1 mouse cellular context compared by ENCODE assay signal in the genomic region with DNA sequence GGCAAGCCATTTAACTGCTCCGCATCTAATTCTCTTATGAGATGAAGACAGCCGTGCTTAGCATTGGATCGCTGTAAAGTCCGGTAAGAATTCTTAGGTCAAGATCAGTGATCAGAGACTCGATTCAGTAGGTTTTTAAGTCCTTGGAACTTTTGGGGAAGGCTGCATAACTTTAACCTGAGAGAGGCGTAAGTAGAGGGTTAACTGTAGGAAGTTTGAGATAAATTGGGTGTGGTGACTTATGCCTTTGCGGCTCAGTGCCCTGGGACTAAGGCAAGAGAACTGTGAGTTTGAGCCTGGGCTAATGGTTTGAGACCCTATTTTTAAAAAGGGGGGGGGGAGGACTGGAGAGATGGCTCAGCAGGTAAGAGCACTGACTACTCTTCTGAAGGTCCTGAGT.
A peak's percentile ranks its signal among the peaks of the same experiment; 100 is the strongest.
TF ChIP-seq lines count a peak whose summit lies in the region.

No protein-coding gene starts in this region.

TF ChIP-seq in MEL, 35 proteins besides CTCF, POLR2A, EP300 and RAD21 (continued from another document):
- TF ChIP-seq ZMIZ1 (IDR thresholded peaks at IDR 0.05; ENCODE audit: low read depth, low read length), result no peak
- TF ChIP-seq SIN3A (IDR thresholded peaks at IDR 0.05; ENCODE audit: low read length), result peak; percentile 52
- TF ChIP-seq GATA1 (IDR thresholded peaks at IDR 0.05; ENCODE audit: low read depth, low read length), result peak; percentile 76
- peak; percentile 56 for TF ChIP-seq ETS1 (IDR thresholded peaks at IDR 0.05; ENCODE audit: low read depth, low read length)
